Mouse (Mus musculus): ENCODE results near the gene Zfp839.

Zfp839 gene

DNA sequence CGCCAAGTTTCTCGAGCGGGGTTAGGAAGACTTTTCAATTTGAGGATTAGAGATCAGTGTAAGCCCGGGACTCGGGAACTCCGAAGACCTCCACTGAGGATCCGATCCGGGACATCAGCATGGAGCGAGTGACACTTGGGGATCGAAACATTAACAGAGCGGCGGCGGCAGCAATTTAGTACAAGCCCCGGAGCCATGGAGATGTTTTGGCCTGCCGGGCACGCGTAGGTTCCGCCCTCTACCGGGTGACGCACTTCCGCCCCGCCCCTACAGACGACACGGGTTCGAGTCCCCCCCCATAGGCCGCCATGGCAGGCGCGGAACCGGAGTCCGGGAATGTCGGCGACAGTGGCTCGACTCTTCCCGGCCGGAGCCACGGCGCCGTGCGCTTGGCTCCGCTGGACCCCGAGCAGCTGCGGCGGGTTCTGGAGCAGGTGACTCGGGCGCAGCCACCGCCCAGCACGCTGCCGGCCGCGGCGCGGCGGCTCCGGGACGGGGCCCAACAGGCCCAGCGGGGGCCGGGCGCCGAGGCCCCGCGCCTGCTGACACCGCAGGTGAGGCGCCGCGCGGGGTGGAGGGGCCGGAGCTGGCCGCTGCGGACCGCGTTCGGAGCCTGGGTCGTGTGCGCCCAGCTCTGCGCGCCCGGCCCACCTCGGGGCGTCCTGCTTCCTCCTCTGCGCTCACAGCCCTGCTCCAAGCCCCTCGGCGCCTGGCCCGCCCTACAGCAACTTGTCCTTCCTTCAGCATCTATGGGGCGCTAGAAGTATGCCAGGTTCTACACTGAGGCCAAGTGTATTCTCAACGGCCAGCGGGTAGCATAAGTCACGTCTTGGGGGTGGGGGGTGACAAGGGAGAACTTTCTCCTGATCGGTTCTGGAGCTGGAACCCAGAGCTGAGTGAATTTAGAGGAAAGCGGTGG lies at the start of gene Zfp839:
TSS of gene Zfp839 (plus strand) at position 244 of the 919 bp plus-strand sequence.
- WGBS: under 1% methylated on average over 85 of the region's 89 CpGs

GRCm38 (mm10) chr12:110801876-110802464 lies 48.1 kb upstream of the Zfp839 start:
- WGBS: 84% methylated on average over 10 of the region's 10 CpGs

DNA sequence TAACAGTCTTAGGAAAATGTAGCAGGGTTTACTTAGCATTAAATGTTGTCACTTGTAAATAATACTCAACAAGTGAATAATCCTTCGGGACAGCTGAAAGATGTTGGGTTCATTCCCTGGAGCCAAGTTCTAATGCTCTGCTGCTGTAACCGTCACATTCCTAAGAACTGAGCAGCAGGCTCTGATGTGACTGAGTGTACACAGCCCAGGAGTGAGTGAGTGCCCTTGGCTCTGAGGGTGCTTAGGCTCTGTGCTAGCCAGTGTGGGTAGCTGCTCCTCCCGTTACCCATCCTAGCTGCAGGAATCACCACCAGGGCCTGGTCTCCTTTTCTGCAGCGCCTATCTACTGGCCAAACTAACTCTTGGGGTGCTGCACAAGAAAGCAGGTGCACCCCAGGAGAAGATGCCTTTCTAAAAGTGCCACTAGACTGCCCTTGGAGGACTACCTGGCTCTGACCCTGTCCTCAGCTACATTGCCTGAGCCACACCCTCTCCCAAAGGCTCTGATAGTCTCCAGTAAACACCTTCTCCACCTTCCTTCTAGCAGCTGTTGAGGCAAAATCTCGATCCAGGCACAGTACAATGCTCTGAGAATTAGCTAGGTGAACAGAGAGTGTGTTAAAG lies 47.3 kb upstream of the Zfp839 start:
- 72% methylated on average over 5 of the region's 5 CpGs for WGBS

GRCm38 (mm10) chr12:110804261-110804660 lies 45.8 kb upstream of the Zfp839 start:
- 31% methylated on average over 10 of the region's 10 CpGs for WGBS

DNA sequence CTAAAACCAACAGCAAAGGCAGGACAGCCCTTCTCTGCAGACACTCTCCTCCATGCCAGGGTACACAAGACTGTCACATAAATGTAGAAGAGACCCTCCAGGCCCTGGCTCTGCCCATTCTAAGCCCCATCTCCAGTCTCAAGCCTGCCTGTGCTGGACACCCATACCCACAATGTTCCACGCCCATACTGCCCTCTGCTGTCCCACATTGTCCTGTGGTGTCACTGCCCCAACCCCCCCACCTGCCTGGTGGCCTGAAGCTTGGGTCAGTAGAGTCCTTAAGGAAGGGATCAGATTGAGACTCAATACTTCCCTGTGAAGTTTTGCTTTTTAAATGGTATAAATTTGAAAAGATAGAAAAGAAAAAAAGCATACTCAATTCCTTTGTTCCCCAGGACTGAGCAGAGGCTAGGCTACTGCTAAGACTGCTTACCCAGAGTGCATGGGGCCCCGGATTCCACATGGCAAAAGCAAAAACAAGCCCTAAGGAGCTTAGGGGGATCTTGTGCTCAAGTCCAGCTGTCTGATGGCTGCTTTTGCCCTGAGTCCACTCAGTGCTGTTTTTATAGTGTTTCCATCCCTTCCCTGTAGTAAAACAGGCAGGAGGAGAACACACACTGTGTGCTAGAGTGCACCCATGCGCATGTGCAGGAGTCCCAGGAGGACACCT lies 43.6 kb upstream of the Zfp839 start:
- 79% methylated on average over 3 of the region's 3 CpGs for WGBS

DNA sequence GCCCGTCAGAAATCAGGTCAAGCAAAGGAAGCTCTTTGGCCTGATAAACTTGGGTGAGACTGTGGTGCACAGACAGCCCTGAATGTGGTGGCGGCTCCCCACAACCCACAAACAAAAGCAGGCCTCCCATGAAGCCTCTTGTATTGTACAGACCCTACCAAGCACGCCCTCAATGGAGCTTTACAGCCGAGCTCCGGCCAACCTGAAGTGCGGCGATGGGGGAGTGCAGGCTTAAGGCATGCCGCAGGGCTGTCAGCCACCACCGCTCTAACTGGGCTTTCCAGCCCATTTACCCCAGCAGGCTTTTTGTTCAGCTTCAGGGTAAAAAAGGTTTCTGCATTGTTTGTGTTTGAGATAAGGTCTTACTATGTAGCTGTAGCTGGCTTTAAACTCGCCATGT lies 41.6 kb upstream of the Zfp839 start:
- WGBS: 71% methylated on average over 10 of the region's 10 CpGs

DNA sequence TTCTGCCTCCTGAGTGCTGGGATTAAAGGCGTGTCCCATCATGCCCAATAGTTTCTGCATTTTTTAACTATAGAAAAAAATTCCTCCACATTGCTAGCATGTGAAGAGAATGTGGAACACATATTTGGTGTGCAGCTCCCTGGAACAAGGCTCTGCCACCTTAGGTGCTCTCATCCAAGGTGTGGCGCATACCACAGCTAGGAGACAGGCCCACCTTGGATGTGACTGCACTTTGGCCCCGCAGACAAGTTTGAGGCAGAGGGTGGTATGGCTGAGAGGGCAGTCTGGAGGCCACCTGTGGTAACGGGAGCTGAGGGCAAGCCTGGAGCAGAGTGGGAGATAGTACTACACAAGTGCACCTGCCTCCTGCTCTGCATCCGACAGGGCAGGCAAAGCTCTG lies 41.2 kb upstream of the Zfp839 start:
- WGBS: 92% methylated on average over 5 of the region's 5 CpGs

DNA sequence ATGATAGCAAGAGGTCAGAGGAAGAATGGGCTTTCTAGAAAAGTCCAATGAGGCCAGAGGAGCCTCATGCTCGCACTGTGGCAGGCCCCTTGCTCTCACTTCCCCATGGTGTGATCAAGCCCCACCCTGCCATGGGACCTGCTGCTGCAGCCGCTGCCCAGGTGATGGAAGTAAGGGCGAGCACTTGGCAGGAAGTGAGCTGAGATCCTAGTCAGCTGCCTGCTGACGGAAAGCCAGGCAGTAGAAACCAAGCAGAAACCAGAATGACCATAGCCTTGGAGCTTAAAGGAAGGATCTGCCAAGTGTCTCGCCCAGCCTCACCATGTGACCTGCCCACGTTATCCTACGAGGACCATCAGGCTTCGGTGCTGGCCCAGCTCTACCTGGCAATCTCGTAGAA lies 36.9 kb upstream of the Zfp839 start:
- 90% methylated on average over 9 of the region's 9 CpGs for WGBS

DNA sequence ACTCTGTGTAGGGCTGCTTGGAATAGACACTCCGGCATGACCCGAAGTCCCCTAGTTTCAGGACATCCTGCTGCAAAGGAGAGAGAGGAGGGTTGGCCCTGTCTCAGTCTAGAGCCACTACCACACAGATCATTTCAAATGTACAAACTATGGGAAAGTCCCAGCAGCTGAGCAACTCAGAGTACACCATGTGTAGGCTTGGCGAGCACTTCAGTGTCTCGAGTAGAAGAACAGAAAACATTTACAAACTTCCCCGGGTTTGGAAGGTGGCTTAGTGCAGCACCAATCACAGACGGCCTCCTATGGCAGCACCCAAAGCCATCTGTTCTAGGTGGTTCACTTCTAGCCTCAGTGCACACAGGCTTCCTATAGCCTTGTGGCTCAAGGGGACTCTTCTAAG lies 36.4 kb upstream of the Zfp839 start:
- WGBS: 80% methylated on average over 6 of the region's 6 CpGs

GRCm38 (mm10) chr12:110814924-110815323 lies 35.1 kb upstream of the Zfp839 start:
- 81% methylated on average over 17 of the region's 17 CpGs for WGBS

DNA sequence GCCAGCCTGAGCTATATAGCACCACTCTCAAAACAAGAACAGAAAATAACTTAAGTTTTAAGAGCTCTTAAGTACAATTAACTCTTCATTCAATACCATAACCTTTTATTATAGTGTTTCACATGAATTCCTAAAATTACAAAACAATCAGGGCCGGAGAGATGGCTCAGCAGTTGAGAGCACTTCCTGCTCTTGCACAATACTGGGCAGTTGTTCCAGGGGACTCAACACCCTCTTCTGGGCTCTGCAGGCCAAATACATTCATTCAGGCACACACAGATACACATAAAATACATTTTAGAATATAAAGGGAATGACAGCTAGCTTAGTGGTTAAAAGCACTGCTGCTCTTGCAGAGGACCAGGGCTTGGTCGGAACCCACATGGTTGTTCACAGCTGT lies 33.2 kb upstream of the Zfp839 start:
- 79% methylated on average over 2 of the region's 2 CpGs for WGBS

DNA sequence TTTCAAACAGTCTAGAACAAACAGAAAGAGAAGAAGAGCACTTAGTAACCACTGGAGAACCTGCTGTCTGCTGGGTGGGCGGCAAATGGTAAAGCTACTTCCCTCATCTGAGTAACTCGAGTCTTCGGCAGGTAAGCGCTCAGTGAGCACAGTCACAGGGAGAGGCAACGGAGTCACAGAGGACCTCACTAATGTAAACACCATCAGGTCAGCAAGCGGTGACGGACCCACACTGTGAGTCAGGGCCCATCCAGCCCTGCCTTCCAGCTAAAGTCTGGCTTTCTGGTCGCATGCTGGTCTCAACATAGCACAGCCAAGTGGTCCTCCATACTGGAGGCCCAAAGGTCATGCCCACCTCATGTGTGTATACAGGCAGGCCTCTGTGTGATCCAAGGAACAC lies 30.7 kb upstream of the Zfp839 start:
- 87% methylated on average over 8 of the region's 8 CpGs for WGBS

DNA sequence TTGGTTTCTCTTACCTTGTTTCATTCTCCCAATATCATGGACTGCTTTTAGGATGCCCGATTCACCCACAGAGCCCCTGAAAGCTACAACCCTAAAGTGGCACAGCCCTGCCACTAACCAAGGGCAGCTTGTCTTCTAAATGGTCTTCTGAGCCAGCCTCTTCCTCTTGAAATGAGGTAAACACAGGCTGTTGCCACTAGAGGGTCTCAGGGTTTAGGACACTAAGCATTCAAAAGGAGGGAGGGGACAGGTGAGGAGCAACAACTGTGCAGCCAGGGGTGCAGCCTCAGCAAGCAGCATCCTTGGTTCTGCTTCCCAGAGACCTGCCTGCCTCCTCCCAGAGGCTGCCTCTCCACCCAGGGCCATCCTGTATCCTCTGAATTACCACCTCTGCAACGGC lies 28.3 kb upstream of the Zfp839 start:
- 90% methylated on average over 2 of the region's 2 CpGs for WGBS

- WGBS: 81% methylated on average over 7 of the region's 7 CpGs
Observed at GRCm38 (mm10) chr12:110822366-110822765, 27.7 kb upstream of the Zfp839 start.

GRCm38 (mm10) chr12:110828908-110829307 lies 21.1 kb upstream of the Zfp839 start:
- WGBS: 98% methylated on average over 4 of the region's 4 CpGs

DNA sequence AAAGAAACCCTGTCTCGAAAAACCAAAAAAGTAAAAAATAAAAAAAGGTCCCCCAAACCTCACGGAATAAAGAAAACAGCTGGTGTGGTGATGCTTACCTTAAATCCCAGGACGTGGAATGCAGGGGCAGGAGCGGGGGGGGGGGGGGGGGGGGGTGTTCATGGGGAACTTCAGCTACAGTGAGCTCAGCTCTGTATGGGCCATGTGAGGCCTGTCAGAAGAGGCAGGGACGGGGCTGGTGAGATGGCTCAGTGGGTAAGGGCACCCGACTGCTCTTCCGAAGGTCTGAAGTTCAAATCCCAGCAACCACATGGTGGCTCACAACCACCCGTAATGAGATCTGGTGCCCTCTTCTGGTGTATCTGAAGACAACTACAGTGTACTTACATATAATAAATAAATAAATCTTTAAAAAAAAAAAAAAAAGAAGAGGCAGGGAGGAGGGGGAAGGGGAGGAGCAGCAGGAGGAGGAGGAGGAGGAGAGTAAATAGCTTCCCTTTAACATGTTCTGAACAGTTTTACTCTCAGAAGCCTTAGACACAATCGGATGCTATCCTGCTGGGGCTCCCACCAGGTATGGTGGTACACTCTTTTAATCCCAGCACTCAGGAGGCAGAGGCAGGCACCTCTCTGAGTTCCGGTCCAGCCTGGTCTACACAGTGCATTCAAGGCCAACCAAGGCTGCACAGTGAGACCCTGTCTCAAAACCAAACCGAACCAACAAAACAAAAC lies 19.6 kb upstream of the Zfp839 start:
- 91% methylated on average over 10 of the region's 11 CpGs for WGBS

GRCm38 (mm10) chr12:110835182-110835581 lies 14.9 kb upstream of the Zfp839 start:
- 100% methylated on average over 3 of the region's 3 CpGs for WGBS

DNA sequence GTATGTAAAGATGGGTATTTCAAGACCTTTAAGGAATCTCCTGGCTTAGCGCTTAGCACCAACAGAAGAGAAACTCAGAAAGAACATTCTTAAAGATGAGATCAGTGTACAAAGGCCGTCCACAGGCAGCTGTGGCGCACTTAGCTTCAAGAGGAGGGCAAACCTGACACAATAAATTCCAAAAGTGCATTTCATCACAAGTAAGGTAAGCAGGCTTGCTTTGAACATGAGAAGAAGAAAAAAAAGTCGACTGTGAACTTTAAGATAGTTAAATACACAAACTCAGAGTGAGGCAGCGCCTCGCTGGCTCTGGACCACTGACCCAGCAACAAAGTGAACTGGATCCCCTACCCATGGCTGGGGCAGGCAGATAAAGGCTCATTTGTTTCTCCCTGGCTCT lies 13.3 kb upstream of the Zfp839 start:
- 60% methylated on average over 6 of the region's 6 CpGs for WGBS

DNA sequence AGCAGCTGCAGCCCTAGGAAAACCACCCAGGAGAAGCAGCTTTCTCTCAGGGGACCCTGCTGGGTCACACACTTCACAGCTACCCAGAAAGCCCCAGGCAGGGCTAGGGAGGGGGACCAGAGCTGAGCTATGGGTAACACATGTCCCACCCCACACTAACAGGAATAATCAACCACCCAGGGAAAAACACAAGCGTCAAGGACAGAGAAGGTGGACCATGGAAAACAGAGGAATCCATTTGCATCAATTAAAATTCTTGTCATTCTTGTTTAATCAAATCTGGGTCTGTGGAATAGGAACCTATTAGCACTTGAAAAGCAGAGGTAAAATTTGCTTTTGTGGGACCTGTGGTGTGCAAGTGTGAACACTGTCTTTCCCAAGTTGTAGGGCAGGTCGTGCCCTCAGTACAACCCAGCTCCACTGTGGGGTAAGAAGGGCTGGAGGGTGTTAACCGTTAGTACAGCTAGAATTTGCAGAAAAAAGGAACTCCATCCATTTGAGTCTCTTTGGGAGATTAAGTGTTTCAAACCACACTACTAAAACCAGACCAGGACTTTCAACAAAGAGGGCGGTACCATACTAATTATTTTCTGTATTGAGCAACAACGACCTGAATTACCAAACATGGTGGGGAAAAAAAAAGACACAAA lies 12.7 kb upstream of the Zfp839 start:
- WGBS: 45% methylated on average over 5 of the region's 5 CpGs

DNA sequence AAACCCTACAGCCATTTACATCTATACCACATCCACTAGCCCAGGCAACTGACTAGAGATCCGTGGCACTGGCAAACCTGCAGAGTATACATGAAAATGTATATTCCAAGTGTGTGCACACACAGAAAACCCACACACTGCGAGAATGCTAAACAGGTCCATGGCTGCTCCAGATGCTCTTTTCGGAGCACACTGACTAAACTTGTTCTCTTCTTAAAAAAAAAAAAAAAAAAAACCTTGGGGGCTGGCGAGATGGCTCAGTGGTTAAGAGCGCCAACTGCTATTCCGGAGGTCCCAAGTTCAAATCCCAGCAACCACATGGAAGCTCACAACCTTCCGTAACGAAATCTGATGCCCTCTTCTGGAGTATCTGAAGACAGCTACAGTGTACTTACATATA lies 12.2 kb upstream of the Zfp839 start:
- WGBS: 63% methylated on average over 8 of the region's 8 CpGs

Measured in cerebral cortex, adult 2 months (tissue).